Mouse (Mus musculus) stomach, embryonic 16.5 days (tissue): ENCODE data around the gene Fxn. TPM values are rescaled to one million over a fixed set of nuclear protein-coding genes. Genes with fewer than 3 reads are reported as not detected.

Experiments
- ATAC-seq: fragments of 200-750 bp; cut with Nextera tagmentation; 2 replicates; pipeline ENCODE4 v1.8.0; 2017; ENCODE audit warnings: moderate number of reproducible peaks, moderate TSS enrichment; ENCODE audit not compliant: insufficient read depth, low FRiP score
- H3K27ac ChIP-seq: fragments of 300-500 bp; sonication (generic); 2 replicates; pipeline ENCODE4 v1.5.1; 2014; ENCODE audit warnings: low read length
- H3K27me3 ChIP-seq: fragments of 300-500 bp; sonication (generic); 2 replicates; pipeline ENCODE4 v1.6.1; 2014; ENCODE audit warnings: low read length, control low read depth, mixed read lengths; ENCODE audit not compliant: control insufficient read depth, insufficient read depth
- H3K36me3 ChIP-seq: fragments of 300-500 bp; sonication (generic); 2 replicates; pipeline ENCODE4 v1.6.1; 2014; ENCODE audit warnings: low read length; ENCODE audit not compliant: control insufficient read depth, insufficient read depth
- H3K4me1 ChIP-seq: fragments of 300-500 bp; sonication (generic); 2 replicates; pipeline ENCODE4 v1.6.1; 2014; ENCODE audit warnings: low read length, control low read depth, mixed read lengths; ENCODE audit not compliant: control insufficient read depth, insufficient read depth
- H3K4me2 ChIP-seq: fragments of 300-500 bp; sonication (generic); 2 replicates; pipeline ENCODE4 v1.6.1; 2014; ENCODE audit warnings: low read depth, low read length, mixed read lengths
- H3K4me3 ChIP-seq: fragments of 300-500 bp; sonication (generic); replicated peaks from 2 replicates; pipeline ENCODE4 v1.5.1; 2014; ENCODE audit warnings: mild to moderate bottlenecking, low read length
- H3K9ac ChIP-seq: fragments of 300-500 bp; sonication (generic); 2 replicates; pipeline ENCODE4 v1.6.1; 2014; ENCODE audit warnings: low read length
- H3K9me3 ChIP-seq: fragments of 300-500 bp; sonication (generic); replicated peaks from 2 replicates; pipeline ENCODE4 v1.6.1; 2016; ENCODE audit warnings: low read length, control low read depth; ENCODE audit not compliant: control insufficient read depth
- WGBS: fragments of 180-500 bp; shearing (Covaris S2); extraction: QIAGEN DNeasy Blood & Tissue Kit; methylation state at CpG from one replicate; pipeline ENCODE4 v1.1.7; 2014; 5-methylcytosine and 5-hydroxymethylcytosine counted together
- polyA plus RNA-seq: library from polyadenylated mRNA; unstranded; fragments of >200 nt; fragmentation: Nextera tagmentation; extraction: Ambion mirVana; gene quantifications from 2 replicates; pipeline ENCODE4 v1.2.1, GENCODE M21; 2015

Fxn gene
- polyA plus RNA-seq, 1 experiment from 2014 or later = 40.2 TPM

DNA sequence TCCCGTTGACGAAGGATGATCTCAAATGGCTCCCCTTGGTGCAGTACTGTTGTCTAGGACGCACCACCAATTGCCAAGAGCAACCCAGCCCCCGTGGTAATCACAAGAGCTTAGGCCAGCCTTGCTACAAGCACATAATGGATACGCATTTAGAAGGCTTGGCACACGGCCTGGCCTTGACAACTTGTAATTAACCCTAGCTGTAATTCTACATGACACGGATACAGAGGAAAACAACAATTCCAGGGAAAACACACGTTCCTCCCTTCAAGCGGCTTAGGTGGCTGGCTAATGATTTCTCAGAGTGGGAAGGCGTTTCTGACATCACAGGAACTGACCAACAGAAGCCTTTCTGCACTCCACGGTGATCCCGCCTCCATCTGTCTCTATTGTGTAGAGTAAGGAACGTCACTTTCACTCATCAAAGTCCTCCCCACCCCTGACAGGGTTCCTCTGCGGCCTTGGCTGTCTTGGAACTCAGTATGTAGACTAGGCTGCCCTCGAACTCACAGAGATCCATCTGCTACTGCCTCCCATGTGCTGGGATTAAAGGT lies 36.7 kb upstream of the Fxn start:
- Histone ChIP-seq H3K27me3 (no peaks in the 10 kb centered on the region), H3K27ac (no peak overlapping the region), H3K9me3 (no peaks in the 10 kb centered on the region), H3K4me2 (no peak overlapping the region), H3K4me3 (no peak overlapping the region), H3K9ac (no peak overlapping the region), H3K36me3 (no peaks in the 10 kb centered on the region), H3K4me1 (0 out of 2 replicates have a peak, but pooled peaks cover 3% of the 10 kb centered on the region)
- WGBS = 49% methylated on average over 15 of the region's 15 CpGs
- peak; percentile 44; the same call in 1 of the 2 replicates for ATAC-seq

DNA sequence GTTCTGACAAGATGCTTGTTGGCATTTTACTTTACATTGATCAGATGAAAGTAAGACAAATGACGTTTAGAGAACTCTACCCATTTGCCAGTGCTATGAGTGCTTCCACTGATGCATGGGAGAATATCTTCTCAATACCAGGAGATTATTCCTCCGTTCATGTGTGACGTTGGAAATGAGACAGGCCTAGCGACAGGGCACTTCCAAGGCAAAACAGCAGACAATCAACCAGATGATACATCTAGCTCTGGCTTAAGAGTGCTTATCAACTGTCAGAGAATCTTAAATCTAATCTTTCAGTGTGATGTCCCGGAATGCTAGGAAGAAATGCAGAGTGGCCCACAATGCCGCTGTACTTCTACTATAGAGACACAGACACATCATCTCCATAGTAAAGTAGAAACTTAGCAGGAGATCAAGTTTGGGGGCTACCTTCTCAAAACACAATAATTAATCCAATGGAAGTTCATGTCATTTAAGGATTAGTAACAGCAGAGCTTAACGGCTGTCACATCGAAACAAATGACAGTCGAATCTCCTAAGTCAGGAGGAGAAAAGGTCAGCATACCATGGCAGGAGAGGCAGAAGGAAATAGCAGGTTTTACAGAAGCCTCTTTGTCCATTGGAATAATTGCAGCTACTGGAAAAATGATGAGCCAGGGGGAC lies 35.8 kb upstream of the Fxn start:
- no peaks in the 10 kb centered on the region for H3K27me3 ChIP-seq
- H3K4me3 ChIP-seq = no peak overlapping the region
- 68% methylated on average over 9 of the region's 9 CpGs for WGBS
- H3K4me1 ChIP-seq = 0 out of 2 replicates have a peak, but pooled peaks cover 3% of the 10 kb centered on the region
- no peak overlapping the region for H3K4me2 ChIP-seq
- ATAC-seq = no peak
- H3K27ac ChIP-seq = no peak overlapping the region
- no peaks in the 10 kb centered on the region for H3K9me3 ChIP-seq
- no peaks in the 10 kb centered on the region for H3K36me3 ChIP-seq
- no peak overlapping the region for H3K9ac ChIP-seq

DNA sequence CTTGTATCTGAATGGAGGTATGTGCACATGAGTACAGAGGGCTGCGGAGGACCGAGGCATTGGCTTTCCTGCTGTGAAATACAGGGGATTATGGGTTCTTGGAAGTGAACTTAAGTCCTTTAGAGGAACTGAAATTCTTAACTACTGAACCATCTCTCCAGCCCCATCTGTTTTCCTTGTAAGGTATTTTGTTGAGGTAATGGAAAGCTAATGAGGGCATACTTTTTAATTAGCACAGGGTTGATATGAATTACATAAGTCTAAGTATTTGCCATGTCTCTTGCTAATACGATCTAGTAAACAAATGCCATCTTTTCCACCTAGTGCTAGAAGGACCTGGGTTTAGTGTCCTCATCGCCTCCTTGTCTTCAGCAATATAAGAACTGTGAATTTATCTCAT lies 34.8 kb upstream of the Fxn start:
- H3K9me3 ChIP-seq = no peaks in the 10 kb centered on the region
- no peak overlapping the region for H3K4me3 ChIP-seq
- 93% methylated on average over 4 of the region's 4 CpGs for WGBS
- no peak overlapping the region for H3K27ac ChIP-seq
- H3K4me1 ChIP-seq = 0 out of 2 replicates have a peak, but pooled peaks cover 3% of the 10 kb centered on the region
- no peak for ATAC-seq
- no peak overlapping the region for H3K9ac ChIP-seq
- no peak overlapping the region for H3K4me2 ChIP-seq
- H3K27me3 ChIP-seq = no peaks in the 10 kb centered on the region
- no peaks in the 10 kb centered on the region for H3K36me3 ChIP-seq

DNA sequence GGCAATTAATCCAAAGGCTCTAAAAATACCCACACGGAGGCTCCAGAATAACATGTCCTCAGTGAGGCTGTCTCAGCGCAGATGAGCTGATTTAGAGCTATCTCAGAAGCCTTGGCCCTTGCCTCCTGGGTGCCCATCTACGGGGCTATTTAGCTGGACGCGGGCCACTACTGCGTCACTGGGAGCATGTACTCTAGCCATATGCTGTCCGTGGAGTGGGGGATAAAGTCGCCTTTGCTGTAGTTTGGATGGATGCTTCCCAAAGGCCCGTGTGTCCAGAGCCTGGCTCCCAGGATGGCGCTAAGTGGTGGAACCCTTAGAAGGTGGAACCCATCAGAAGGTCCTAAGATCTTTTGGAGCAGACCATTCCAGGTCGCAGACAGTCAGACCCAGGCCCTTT lies 34.3 kb upstream of the Fxn start:
- 0 out of 2 replicates have a peak, but pooled peaks cover 3% of the 10 kb centered on the region for H3K4me1 ChIP-seq
- no peaks in the 10 kb centered on the region for H3K36me3 ChIP-seq
- no peak overlapping the region for H3K9ac ChIP-seq
- H3K4me2 ChIP-seq = no peak overlapping the region
- H3K27ac ChIP-seq = no peak overlapping the region
- ATAC-seq = no peak
- WGBS = 91% methylated on average over 11 of the region's 11 CpGs
- no peak overlapping the region for H3K4me3 ChIP-seq
- H3K9me3 ChIP-seq = no peaks in the 10 kb centered on the region
- H3K27me3 ChIP-seq = no peaks in the 10 kb centered on the region

DNA sequence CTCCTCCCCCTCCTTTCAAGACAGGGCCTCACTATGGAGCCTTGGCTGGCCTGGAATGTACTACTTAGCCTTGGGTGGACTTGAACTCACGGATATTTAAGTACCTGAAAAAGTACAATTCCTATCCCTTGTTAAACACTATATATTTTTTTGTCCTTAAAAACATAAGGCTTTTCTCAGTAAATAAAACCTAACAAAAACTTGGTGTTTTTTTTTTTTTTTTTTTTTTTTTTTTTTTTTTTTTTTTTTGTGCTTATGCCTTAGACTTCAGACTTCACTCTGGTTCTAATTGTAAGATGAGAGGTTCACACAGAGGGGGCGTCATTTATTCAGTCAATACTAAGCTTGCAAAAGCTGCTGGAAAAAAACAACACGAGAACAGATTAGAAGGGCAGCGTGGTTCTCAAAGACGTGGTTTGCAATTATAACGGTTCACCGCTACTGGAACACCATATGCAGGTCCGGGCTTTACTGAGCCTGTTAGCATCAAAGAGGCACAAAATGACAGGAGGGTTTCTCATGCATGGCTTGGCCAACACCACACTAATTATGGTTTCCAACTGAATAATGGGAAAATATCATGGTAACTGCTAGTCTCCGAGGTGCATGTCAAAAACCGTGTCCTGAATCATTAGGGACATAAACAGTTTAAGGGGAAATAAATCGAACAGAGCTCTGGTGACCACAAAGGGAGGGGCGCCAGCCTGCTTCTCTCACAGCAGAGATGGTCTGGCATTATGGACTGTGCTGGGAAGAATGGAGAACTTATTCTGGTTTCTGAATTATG lies 32.3 kb upstream of the Fxn start:
- H3K4me3 ChIP-seq = no peak overlapping the region
- ATAC-seq = no peak
- no peak overlapping the region for H3K4me2 ChIP-seq
- H3K4me1 ChIP-seq = 0 out of 2 replicates have a peak, but pooled peaks cover 8% of the 10 kb centered on the region
- no peaks in the 10 kb centered on the region for H3K27me3 ChIP-seq
- no peaks in the 10 kb centered on the region for H3K9me3 ChIP-seq
- H3K27ac ChIP-seq = no peak overlapping the region
- WGBS = 82% methylated on average over 12 of the region's 12 CpGs
- H3K36me3 ChIP-seq = no peaks in the 10 kb centered on the region
- no peak overlapping the region for H3K9ac ChIP-seq

DNA sequence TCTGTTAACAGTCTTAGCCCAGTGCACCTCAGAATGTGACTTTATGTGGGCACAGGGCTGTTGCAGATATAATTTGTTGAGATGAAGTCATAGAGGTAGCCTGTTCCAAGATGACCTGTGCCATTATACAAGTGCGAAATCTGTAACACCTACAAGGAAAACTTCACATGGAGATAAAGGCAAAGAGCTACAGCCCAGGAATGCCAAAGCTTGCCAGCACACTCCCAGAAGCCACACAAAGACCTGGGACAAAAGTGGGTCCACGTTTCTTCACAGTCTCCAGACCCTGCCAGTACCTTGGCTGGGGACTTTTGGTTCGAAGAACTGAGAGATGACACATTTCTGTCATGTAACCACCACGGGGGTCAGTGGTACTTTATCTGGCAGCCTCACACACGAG lies 31.6 kb upstream of the Fxn start:
- WGBS = 83% methylated on average over 5 of the region's 5 CpGs
- no peak overlapping the region for H3K4me2 ChIP-seq
- 0 out of 2 replicates have a peak, but pooled peaks cover 7% of the 10 kb centered on the region for H3K4me1 ChIP-seq
- no peak for ATAC-seq
- no peaks in the 10 kb centered on the region for H3K36me3 ChIP-seq
- H3K9me3 ChIP-seq = no peaks in the 10 kb centered on the region
- no peak overlapping the region for H3K9ac ChIP-seq
- H3K27me3 ChIP-seq = no peaks in the 10 kb centered on the region
- no peak overlapping the region for H3K4me3 ChIP-seq
- H3K27ac ChIP-seq = no peak overlapping the region

DNA sequence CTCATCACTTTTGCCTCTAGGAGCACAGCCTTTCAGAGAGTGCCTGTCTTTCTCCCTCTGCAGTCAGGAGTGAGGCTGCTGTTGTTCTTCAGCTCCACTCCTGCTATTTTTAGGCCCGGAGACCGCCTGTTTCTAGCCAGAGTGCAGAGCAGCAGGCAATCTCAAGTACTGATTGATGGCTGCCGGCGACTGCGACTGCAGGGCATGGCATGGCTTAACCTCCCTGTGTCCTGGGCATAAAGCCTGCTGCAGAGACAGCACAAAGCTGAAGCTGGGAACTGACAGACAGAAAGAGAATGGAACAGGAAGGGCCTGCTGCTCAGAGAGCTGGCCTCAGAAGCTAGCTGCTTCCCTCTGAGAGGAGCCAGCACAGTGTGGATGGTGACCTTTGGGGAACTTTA lies 27.9 kb upstream of the Fxn start:
- H3K4me1 ChIP-seq = 0 out of 2 replicates have a peak, but pooled peaks cover 5% of the 10 kb centered on the region
- H3K4me2 ChIP-seq = no peak overlapping the region
- H3K9ac ChIP-seq = 0 out of 2 replicates have a peak overlapping the region, but pooled peaks have one; percentile 20
- WGBS = 22% methylated on average over 5 of the region's 5 CpGs
- no peak overlapping the region for H3K4me3 ChIP-seq
- no peaks in the 10 kb centered on the region for H3K27me3 ChIP-seq
- ATAC-seq = no peak; the same call in 1 of the 2 replicates
- H3K27ac ChIP-seq = peak overlapping the region; percentile 52
- H3K9me3 ChIP-seq = no peaks in the 10 kb centered on the region
- no peaks in the 10 kb centered on the region for H3K36me3 ChIP-seq

DNA sequence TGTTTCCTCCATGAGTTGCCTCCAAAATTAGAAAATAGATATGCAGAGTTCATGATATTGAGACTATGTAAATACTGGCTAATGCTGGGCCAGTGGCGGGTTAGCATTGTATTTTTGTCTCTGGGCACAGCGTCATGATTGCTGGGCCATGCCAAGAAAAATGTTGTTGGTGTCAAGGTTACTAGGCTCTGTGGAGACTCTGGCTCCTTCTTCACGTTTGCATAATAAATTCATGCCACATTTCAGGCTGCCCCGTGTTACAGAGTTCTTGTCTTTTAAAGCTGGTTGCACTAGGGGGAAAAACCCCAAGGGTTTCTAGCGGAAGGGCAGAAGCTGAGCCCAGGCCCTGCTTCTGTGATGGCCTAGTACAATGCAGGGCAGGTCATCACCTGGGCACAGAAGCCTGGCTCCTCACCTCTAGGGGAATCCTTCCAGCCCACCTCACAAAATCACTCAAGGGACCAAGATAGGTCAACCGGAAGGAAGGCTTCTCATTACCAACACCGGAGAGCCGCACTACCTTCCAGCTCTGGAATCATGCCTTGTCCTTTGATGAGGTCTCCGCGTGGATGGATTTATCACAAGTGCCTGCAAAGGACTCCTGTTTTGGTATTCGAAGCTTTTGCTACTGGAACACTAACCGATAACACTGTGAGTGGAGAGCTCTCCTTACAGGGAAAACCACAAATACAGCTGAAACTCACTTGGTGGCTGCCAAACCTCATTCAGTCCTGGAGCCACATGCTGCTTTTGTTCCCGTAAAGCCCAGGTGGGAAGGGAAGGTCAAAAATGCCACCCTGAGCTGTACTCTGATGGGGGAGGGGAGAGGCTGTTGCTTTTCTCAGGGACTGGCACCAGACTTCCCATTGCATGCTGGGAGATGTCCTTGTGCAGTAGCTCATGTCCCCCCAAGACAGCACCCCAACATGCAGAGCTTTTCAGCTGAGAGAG lies 27.1 kb upstream of the Fxn start:
- Histone ChIP-seq H3K4me3 (no peak overlapping the region), H3K36me3 (no peaks in the 10 kb centered on the region), H3K27me3 (no peaks in the 10 kb centered on the region), H3K9me3 (no peaks in the 10 kb centered on the region), H3K4me1 (0 out of 2 replicates have a peak, but pooled peaks cover 5% of the 10 kb centered on the region), H3K4me2 (no peak overlapping the region), H3K27ac (peak overlapping the region; percentile 52), H3K9ac (no peak overlapping the region)
- ATAC-seq = no peak
- WGBS = 67% methylated on average over 13 of the region's 13 CpGs
